Mouse (Mus musculus) forebrain, embryonic 12.5 days (tissue): Measurements from ENCODE around the gene Apoe. TPM values are rescaled to one million over a fixed set of nuclear protein-coding genes. Genes with fewer than 3 reads are reported as not detected.

Source experiments
- ATAC-seq: fragments of 200-750 bp; cut with Nextera tagmentation; 2 replicates; pipeline ENCODE4 v1.8.0; 2017; ENCODE audit warnings: moderate TSS enrichment; ENCODE audit not compliant: low FRiP score
- H3K27ac ChIP-seq: fragments of 300-500 bp; sonication (generic); 2 replicates; pipeline ENCODE4 v1.5.1; 2016; ENCODE audit warnings: mild to moderate bottlenecking
- H3K27me3 ChIP-seq: fragments of 300-500 bp; sonication (generic); 2 replicates; pipeline ENCODE4 v1.6.1; 2016; ENCODE audit warnings: mild to moderate bottlenecking
- H3K36me3 ChIP-seq: fragments of 300-500 bp; sonication (generic); replicated peaks from 2 replicates; pipeline ENCODE4 v1.6.1; 2016; ENCODE audit warnings: mild to moderate bottlenecking
- H3K4me1 ChIP-seq: fragments of 300-500 bp; sonication (generic); 2 replicates; pipeline ENCODE4 v1.6.1; 2016
- H3K4me2 ChIP-seq: fragments of 300-500 bp; sonication (generic); 2 replicates; pipeline ENCODE4 v1.6.1; 2016; ENCODE audit warnings: mild to moderate bottlenecking, moderate library complexity
- H3K4me3 ChIP-seq: fragments of 300-500 bp; sonication (generic); replicated peaks from 2 replicates; pipeline ENCODE4 v1.5.1; 2016; ENCODE audit warnings: mild to moderate bottlenecking
- H3K9ac ChIP-seq: fragments of 300-500 bp; sonication (generic); 2 replicates; pipeline ENCODE4 v1.6.1; 2016; ENCODE audit warnings: mild to moderate bottlenecking
- H3K9me3 ChIP-seq: fragments of 300-500 bp; sonication (generic); 2 replicates; pipeline ENCODE4 v1.6.1; 2016
- WGBS: fragments of 180-500 bp; shearing (Covaris S2); methylation state at CpG from one replicate; pipeline ENCODE4 v1.1.7; 2016; 5-methylcytosine and 5-hydroxymethylcytosine counted together
- polyA plus RNA-seq: library from polyadenylated mRNA; unstranded; fragments of >200 nt; fragmentation: Nextera tagmentation; extraction: Ambion mirVana; gene quantifications from 2 replicates; pipeline ENCODE4 v1.2.1, GENCODE M21; 2016

Gene Apoe
- polyA plus RNA-seq, 1 experiment from 2014 or later = 128 TPM

GRCm38 (mm10) chr7:19668947-19669721 lies 29.9 kb downstream of the Apoe start:
- H3K4me2 ChIP-seq = 0 out of 2 replicates have a peak overlapping the region, but pooled peaks have one; percentile 6
- no peaks in the 10 kb centered on the region for H3K36me3 ChIP-seq
- no peak overlapping the region for H3K27ac ChIP-seq
- ATAC-seq = peak; percentile 65; the same call in 1 of the 2 replicates
- H3K9me3 ChIP-seq = no peaks in the 10 kb centered on the region
- peaks cover 11% of the 10 kb centered on the region for H3K4me1 ChIP-seq
- 0 out of 2 replicates have a peak, but pooled peaks cover 5% of the 10 kb centered on the region for H3K27me3 ChIP-seq
- no peak overlapping the region for H3K4me3 ChIP-seq
- WGBS = 11% methylated on average over 10 of the region's 10 CpGs
- H3K9ac ChIP-seq = no peak overlapping the region

DNA sequence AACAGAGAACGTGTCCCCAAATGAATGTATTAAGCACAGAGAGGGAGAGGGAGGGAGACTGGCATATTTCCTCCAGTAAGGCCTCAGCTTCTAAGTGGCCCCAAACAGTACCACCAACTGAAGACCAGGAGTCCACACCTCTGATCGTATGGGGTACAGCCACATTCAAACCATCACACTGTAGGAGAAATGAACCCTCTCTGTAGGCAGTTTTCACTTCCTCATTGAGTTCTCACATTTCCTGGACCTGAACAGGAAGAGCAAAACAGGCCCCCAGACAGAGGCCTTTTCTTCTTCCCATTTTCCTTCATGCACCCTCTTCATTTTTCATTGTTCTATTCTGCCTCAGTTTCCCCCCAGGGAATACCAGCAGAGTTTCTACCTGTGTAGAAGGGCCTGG lies 31.6 kb downstream of the Apoe start:
- no peak for ATAC-seq
- 86% methylated on average over 2 of the region's 2 CpGs for WGBS

GRCm38 (mm10) chr7:19666750-19667149 lies 32.2 kb downstream of the Apoe start:
- Histone ChIP-seq H3K9me3 (no peaks in the 10 kb centered on the region), H3K27me3 (0 out of 2 replicates have a peak, but pooled peaks cover 5% of the 10 kb centered on the region), H3K36me3 (peaks cover 11% of the 10 kb centered on the region), H3K4me1 (peaks cover 29% of the 10 kb centered on the region), H3K27ac (no peak overlapping the region), H3K4me3 (no peak overlapping the region), H3K9ac (no peak overlapping the region), H3K4me2 (no peak overlapping the region)
- no peak for ATAC-seq
- WGBS = 66% methylated on average over 3 of the region's 3 CpGs

More for the DNA sequence above, 31.6 kb downstream of the Apoe start:
- H3K4me3 ChIP-seq = no peak overlapping the region
- no peaks in the 10 kb centered on the region for H3K9me3 ChIP-seq
- 0 out of 2 replicates have a peak, but pooled peaks cover 5% of the 10 kb centered on the region for H3K27me3 ChIP-seq
- peaks cover 4% of the 10 kb centered on the region; the same call in 1 of the 2 replicates for H3K36me3 ChIP-seq
- H3K4me1 ChIP-seq = peaks cover 27% of the 10 kb centered on the region
- no peak overlapping the region for H3K4me2 ChIP-seq
- H3K9ac ChIP-seq = no peak overlapping the region
- no peak overlapping the region for H3K27ac ChIP-seq

GRCm38 (mm10) chr7:19664955-19665841 lies 33.8 kb downstream of the Apoe start, which contains the start of gene Clptm1:
Gene Clptm1, minus strand, starts transcription at chr7:19665033.
- Histone ChIP-seq H3K9ac (peak within 1 kb of the TSS; percentile 99), H3K27me3 (0 out of 2 replicates have a peak, but pooled peaks cover 5% of the 10 kb centered on the region), H3K9me3 (no peaks in the 10 kb centered on the region), H3K4me1 (peaks cover 29% of the 10 kb centered on the region), H3K4me2 (peak within 1 kb of the TSS; percentile 86), H3K4me3 (peak within 1 kb of the TSS; percentile 100), H3K27ac (peak within 1 kb of the TSS; percentile 93), H3K36me3 (peaks cover 20% of the 10 kb centered on the region)
- ATAC-seq = peak; percentile 91
- under 1% methylated on average over 62 of the region's 63 CpGs for WGBS

DNA sequence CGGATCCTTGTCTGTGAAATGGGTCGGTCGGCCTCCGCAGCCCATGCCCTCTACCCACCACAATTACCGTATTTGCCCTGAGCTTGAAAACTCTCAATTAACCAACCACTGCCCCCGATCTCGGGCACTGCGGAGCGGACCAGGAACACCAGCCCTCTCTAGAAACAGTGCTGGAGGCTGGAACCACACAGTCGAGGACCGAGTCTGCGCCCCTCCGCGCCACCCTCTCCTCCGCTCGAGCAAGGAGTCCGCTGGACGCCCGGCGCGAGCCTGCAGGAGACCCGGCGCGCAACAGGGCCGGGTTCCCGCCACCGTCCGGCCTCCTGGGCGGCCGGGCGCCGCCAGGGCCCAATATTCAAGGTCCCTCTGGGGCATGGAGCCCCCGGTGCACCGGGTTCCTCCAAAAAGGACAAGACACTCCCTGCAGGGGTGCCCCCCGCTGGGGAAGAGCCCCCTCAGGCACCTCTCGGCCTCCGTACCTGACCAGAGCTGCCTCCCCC lies 34.5 kb downstream of the Apoe start:
- WGBS = under 1% methylated on average over 37 of the region's 37 CpGs
- H3K9me3 ChIP-seq = no peaks in the 10 kb centered on the region
- H3K36me3 ChIP-seq = peaks cover 25% of the 10 kb centered on the region
- H3K4me2 ChIP-seq = peak overlapping the region; percentile 86
- 0 out of 2 replicates have a peak, but pooled peaks cover 5% of the 10 kb centered on the region for H3K27me3 ChIP-seq
- H3K27ac ChIP-seq = peak overlapping the region; percentile 93
- ATAC-seq = peak; percentile 68
- H3K4me3 ChIP-seq = peak overlapping the region; percentile 100
- H3K9ac ChIP-seq = peak overlapping the region; percentile 99
- peaks cover 29% of the 10 kb centered on the region for H3K4me1 ChIP-seq

DNA sequence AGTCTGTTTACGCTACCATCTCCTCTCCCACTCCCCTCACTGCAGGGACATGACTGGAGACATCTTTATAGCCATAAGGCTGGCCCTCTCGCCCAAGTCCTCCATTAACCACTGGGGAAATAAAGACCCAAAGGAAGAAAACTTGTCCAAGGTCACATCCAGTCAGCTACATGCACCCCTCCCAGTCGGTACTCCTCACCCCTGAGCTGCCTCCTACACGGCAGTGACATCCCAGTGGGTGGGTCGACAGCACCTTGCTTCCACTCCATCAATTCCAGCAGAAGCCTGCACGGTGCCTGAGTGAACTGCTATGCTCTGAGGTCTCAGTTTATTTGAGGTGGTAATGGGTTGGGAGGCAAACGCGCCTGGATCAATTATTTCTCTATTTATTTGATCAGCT lies 35.0 kb downstream of the Apoe start:
- Histone ChIP-seq H3K27ac (no peak overlapping the region), H3K9ac (peak overlapping the region; percentile 99), H3K9me3 (no peaks in the 10 kb centered on the region), H3K27me3 (0 out of 2 replicates have a peak, but pooled peaks cover 5% of the 10 kb centered on the region), H3K36me3 (peaks cover 28% of the 10 kb centered on the region), H3K4me1 (peaks cover 26% of the 10 kb centered on the region), H3K4me3 (peak overlapping the region; percentile 100), H3K4me2 (peak overlapping the region; percentile 86)
- 22% methylated on average over 8 of the region's 8 CpGs for WGBS
- ATAC-seq = no peak

DNA sequence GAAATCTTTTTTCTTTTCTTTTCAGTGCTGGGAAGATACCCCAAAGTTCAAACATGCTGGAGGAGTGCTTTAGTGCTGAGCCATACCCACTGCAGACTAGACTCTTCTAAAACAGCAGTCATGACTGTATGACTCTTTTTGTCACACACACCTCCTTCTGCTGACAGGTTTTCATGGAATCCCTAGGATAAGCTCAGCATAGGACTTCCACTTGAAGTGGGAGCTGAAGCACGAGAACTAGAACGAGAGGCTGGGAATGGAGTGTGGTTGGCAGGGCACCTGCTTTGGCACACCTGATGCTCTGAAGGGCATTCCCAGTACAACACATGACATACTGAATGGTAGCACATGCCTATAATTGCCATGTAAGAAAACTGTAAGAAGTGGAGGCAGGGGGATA lies 46.4 kb downstream of the Apoe start:
- Histone ChIP-seq H3K9me3 (no peaks in the 10 kb centered on the region), H3K4me1 (no peaks in the 10 kb centered on the region), H3K27ac (no peak overlapping the region), H3K4me3 (no peak overlapping the region), H3K36me3 (peaks cover 76% of the 10 kb centered on the region), H3K4me2 (no peak overlapping the region), H3K27me3 (no peaks in the 10 kb centered on the region), H3K9ac (no peak overlapping the region)
- no peak for ATAC-seq
- 92% methylated on average over 2 of the region's 2 CpGs for WGBS

DNA sequence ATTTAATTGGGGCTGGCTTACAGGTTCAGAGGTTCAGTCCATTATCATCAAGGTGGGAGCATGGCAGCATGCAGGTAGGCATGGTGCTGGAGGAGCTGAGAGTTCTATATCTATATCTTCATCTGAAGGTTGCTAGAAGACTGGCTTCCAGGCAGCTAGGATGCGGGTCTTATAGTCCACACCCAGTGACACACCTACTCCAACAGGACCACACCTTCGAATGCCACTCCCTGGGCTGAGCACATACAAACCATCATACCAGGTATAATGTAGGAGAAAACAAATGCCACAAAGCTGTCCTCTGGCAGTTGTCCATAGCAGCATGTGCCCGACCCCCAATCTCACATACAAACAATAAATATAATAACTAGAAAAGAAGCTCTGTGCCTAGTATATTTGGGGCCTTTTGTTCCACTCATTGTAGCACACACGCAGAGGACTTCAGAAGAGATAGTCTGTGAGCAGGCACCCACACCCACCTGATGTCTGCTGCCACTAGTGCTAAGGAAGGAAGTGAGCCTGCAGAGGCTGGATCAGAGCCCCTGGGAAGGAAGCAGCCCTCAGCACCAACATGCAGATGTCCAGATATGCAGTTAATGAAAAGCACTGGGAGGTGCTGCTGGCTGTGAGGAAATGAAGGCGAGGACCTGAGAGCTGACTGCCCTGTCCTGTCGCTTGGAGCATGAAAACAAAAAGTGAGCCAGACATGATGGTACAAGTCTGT lies 47.8 kb downstream of the Apoe start:
- Histone ChIP-seq H3K9ac (no peak overlapping the region), H3K27me3 (no peaks in the 10 kb centered on the region), H3K4me2 (no peak overlapping the region), H3K27ac (no peak overlapping the region), H3K36me3 (peaks cover 86% of the 10 kb centered on the region), H3K4me1 (no peaks in the 10 kb centered on the region), H3K4me3 (no peak overlapping the region), H3K9me3 (no peaks in the 10 kb centered on the region)
- no peak for ATAC-seq
- 93% methylated on average over 6 of the region's 6 CpGs for WGBS

Other genes with a start within 250 kb of the Apoe start
- 14.0 and 14.3 TPM in 2 replicates for gene Mark4, start 240.4 kb downstream of the Apoe start, polyA plus RNA-seq
- gene Exoc3l2, start 235.9 kb downstream of the Apoe start, polyA plus RNA-seq = 0.51 and 0.69 TPM in 2 replicates
- 3.5 and 3.9 TPM in 2 replicates for gene Bloc1s3, start 190.8 kb downstream of the Apoe start, polyA plus RNA-seq
- 43.6 and 47.5 TPM in 2 replicates for gene Trappc6a, start 190.8 kb downstream of the Apoe start, polyA plus RNA-seq
- gene Nkpd1, start 181.3 kb downstream of the Apoe start, polyA plus RNA-seq = 0.17 TPM in 1 of 2 replicates, not detected in the other
- 34.9 and 35.4 TPM in 2 replicates for gene Ppp1r37, start 136.1 kb downstream of the Apoe start, polyA plus RNA-seq
- 0.18 and 0.34 TPM in 2 replicates for gene Zfp296, start 121.9 kb downstream of the Apoe start, polyA plus RNA-seq
- 120 and 125 TPM in 2 replicates for gene Gemin7, start 121.6 kb downstream of the Apoe start, polyA plus RNA-seq
- gene Clasrp, start 94.7 kb downstream of the Apoe start, polyA plus RNA-seq = 66.3 and 67.6 TPM in 2 replicates
- 3.3 and 3.6 TPM in 2 replicates for gene Relb, start 69.8 kb downstream of the Apoe start, polyA plus RNA-seq
- 85.6 and 87.6 TPM in 2 replicates for gene Clptm1, start 34.2 kb downstream of the Apoe start, polyA plus RNA-seq
- not detected in 2 replicates for gene Apoc2, start 21.2 kb downstream of the Apoe start, polyA plus RNA-seq
- not detected in 2 replicates for gene Gm44805, start 17.8 kb downstream of the Apoe start, polyA plus RNA-seq
- gene Apoc4, start 17.7 kb downstream of the Apoe start, polyA plus RNA-seq = not detected in 2 replicates
- gene Apoc1, start 6.5 kb downstream of the Apoe start, polyA plus RNA-seq = 0.73 and 1.2 TPM in 2 replicates
- gene Tomm40, start 16.2 kb upstream of the Apoe start, polyA plus RNA-seq = 136 and 149 TPM in 2 replicates
- 45.9 and 47.3 TPM in 2 replicates for gene Nectin2, start 51.3 kb upstream of the Apoe start, polyA plus RNA-seq
- gene Bcam, start 71.8 kb upstream of the Apoe start, polyA plus RNA-seq = 8.9 and 10.9 TPM in 2 replicates
- gene Cblc, start 97.6 kb upstream of the Apoe start, polyA plus RNA-seq = 0.47 and 0.56 TPM in 2 replicates
- gene Bcl3, start 123.6 kb upstream of the Apoe start, polyA plus RNA-seq = 0.62 and 0.96 TPM in 2 replicates
- gene Gm19345, start 152.8 kb upstream of the Apoe start, polyA plus RNA-seq = 0.65 and 1.3 TPM in 2 replicates
- not detected in 2 replicates for gene Ceacam16, start 162.1 kb upstream of the Apoe start, polyA plus RNA-seq
- gene Ceacam19, start 188.8 kb upstream of the Apoe start, polyA plus RNA-seq = not detected in 2 replicates
- 3.2 and 4.3 TPM in 2 replicates for gene Pvr, start 222.0 kb upstream of the Apoe start, polyA plus RNA-seq